Mouse (Mus musculus) brain, adult 2 months (tissue): ENCODE results near the gene Acrv1.
"Not testable (repeated sequence)": the region's sequence is repeated elsewhere in the genome, so short reads cannot be mapped to it uniquely, and the experiment has no call there.

Experiments used
- DNase-seq: peaks from one replicate; pipeline ENCODE4 v3.0.0; 2011; ENCODE audit warnings: low read depth, low spot score

Gene Acrv1

DNA sequence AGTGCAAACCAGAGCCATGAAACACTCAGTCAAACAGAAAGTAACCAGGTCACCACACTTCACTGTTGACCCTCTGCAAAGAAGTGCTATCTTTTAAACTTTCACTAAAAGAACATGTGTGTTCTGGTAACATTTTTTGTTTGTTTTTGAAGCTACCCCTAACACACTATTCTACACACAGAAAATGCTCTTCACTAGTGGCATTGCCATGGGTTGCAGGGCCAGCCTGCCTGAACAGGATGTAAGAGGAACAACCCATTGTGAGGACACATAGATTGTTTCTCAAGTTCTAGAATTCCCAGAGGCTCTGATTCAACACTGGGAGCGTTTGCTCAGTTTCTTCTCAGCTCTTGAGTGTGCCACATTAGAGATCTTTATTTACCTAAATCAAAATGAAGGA is at the start of gene Acrv1:
TSS of gene Acrv1 (plus strand) at position 301 of the 400 bp plus-strand sequence.
- no peak for DNase-seq

DNA sequence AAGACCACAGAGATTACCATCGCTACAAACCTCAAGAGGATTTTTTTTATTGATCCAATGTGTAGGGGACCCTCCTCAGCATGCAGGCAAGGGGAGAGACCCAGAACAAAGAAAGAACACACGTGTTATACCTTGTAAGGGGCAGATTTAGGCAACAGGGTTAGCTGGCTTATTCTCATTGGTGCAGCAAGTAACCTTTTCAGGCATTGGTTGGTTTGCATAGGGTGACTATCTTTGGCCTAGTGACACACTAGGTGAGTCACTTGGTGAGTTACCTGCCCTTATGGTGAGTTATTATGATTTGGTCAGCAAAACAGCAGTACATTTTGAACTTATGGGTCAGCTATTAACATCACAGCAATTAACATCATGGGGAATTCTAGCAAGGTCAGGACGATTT is 49.7 kb upstream of the Acrv1 start, which contains the start of gene A630095E13Rik:
TSS of gene A630095E13Rik (minus strand) at position 101 of the 400 bp plus-strand sequence.
- DNase-seq, result not testable (repeated sequence)

DNA sequence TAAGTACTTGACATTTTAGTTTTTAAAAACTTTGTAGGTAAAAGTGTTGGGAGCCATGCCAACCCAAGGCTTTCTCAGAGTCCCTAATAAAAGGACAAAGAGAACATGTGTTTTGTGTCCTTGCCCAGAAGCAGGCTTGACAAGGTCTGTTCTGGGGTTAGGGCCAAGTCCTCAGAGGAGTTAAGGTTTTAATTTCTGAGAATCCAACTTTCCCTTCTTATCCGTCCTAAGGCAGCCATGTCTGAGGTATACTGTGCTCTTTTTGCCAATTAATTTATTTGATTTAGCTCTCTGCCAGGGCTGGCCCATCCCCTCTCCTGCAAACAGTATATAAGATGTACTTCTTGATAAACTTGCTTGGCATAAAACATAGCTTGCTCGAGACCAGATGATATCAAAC is 11.6 kb upstream of the Acrv1 start:
- no peak for DNase-seq

DNA sequence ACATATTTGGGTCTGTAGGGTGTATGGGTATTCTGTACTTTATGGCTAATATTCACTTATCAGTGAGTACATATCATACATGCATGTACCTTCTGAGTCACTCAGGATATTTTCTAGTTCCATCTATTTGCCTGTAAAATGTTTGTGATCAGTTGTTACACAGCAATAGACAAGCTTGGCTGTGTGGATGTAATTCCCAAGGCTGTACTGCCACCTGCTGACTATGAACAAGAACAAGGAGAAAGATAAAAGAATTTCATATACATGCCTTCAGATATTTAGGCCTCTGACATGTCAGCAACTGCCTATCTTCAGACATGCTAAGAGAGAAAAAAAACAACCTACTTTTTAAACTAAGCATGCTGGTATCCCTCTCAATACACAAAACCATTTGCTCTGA is 5.7 kb upstream of the Acrv1 start:
- DNase-seq, result peak; percentile 60

DNA sequence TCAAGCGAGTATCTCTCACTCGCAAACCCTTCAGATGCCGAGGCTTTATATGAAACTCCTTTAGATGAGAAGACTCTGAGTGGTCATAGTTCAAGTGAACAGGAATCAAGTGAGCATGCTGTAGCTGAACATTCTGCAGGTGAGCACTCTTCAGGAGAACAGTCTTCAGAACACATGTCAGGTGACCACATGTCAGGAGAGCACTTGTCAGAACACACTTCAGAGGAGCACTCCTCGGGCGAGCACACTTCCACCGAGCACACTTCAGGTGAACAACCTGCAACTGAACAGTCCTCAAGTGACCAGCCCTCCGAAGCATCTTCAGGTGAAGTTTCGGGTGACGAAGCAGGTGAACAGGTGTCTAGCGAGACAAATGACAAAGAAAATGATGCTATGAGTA is 1.3 kb downstream of the Acrv1 start:
- no peak for DNase-seq

DNA sequence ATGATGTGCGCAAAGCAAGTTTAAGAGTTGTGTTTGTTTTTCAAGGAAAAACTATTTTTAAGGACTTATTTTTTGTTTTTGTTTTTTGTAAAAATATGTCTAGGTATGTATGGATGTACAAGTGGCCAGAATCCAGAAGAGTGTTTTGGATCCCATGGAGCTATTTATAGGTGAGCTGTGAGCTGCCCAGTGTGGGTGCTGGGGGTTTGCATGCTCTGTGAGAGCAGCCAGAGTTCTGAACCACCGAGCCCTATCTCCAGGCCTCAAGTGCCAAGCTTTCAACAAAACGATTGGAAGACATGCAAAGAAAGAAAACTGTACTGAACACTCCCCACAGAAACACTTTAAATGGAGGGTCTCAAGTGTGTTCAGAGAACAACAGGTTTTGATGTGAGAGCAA is 12.9 kb downstream of the Acrv1 start:
- DNase-seq, result no peak

DNA sequence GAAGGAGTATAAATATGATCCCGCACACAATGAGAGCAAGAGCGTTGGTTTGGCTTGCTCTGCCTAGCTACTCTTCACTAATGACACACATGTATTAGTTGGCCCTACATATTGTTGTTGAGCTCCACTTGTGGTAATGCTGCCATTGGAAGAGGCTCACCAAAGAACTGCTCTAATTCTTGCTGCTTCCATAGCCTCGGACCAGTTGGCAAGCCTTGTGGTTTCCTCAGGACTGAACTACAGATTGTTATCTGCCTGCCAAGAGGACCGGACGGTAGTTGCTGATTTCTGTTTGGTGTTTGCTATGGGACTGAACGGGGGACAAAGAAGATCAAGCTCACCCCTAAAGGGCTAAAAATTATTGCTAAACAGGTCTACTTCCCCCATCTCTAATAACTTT is 14.3 kb downstream of the Acrv1 start:
- DNase-seq, result no peak

DNA sequence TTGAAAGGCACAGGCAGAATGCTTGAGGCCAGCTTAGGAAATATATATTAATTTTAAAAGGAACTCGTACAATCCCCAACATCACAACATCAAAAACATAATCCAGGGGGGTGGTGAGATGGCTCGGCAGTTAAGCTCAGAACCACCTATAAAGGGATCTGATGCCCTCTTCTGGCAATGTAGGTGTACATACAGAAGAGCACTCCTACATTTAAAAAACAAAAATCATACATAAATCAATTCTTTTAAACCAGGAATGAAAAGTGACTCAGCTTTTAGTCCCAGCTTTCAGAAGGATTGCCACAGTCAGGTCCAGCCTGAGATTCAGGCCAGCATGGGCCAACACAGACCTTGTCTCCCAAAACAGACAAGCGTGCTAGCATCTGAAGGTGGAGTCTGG is 23.6 kb downstream of the Acrv1 start:
- peak; percentile 43 for DNase-seq

DNA sequence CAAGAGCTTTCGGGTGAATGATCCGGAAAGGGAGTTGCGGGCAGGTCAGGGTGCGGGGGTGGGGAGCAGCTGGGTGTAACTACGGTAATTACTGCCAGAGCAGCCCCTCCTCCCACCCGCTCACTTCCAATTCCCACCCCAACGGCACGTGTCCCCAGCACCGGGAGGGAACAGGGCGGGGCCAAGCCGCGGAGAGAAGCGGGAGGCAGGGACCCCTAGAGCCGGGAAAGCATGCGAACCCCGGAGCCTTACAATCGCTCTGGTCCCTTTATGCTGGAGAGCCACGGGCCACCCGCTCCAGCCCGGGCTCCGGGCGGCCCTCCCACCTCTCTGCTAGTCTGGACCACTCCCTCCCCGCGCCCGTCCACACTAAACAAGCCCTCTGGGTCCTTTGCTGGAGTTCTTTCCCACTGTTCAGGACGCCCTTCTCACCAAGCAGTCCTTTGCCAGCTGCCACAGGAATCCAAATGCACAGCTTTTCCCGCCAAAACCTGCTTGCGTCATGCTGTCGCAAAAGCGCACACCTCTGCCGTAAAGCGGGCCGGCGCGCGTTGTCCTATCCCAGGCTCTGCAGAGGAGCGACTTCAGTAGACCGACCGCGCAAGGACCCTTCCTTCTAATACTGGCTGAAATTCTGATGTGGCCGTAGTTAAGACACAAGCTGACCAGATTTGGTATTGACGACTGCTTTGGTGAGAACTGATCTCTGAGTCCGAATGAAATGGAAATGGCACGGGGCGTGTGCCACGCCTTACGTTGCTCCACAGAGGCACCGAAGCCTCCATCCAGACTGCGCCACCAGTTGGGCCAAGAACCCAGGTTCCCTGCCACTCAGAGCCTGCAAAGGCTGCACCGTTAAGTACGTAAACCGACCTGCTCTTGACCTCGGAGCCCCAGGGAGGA is 33.4 kb downstream of the Acrv1 start:
- DNase-seq, result peak; percentile 96

DNA sequence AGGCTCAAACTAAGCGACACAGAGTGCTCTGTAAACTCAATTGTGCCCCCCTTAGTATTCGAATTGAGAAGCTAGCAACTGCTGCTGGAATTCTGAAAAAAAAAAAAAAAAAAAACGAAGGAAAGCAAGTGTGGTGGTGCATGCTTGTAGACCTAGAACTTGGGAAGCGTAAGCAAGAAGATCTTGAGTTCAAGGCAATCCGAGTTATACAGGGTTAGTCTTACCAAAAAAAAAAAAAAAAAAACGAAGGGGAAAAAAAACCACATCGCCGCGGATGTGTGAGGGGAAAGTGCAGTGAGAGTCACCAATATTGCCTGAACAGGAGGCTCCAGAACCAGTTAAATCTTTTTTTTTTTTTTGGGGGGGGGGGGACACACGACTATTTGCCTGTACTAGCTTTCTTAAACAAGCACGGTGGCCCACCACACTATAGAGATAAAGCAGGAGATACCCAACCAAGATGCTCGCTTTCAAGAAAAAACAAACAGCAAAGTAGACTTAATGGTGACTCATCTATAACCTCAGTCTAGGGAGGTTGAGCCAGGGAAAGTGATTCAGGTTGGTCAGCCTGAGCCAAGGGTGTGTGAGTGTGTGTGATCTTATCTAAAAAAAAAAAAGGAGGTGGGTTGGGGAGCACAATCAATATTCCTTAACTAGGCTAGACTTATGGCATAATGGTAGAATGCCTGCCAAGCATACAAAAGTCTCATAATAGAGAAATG is 34.2 kb downstream of the Acrv1 start, which contains the start of gene Chek1:
TSS of gene Chek1 (minus strand) at position 32 of the 722 bp plus-strand sequence.
- DNase-seq, result peak; percentile 22
